Mouse (Mus musculus) heart, adult 2 months (tissue): Measurements from ENCODE around the gene Fam122a. TPM values are rescaled to one million over a fixed set of nuclear protein-coding genes. Genes with fewer than 3 reads are reported as not detected.

Source experiments
- DNase-seq, 2 experiments: peaks; one replicate each; pipeline ENCODE4 v3.0.0; 2021
- H3K27ac ChIP-seq: fragments of 200-600 bp; 2 replicates; pipeline ENCODE4 v1.8.1; 2022
- H3K27me3 ChIP-seq: fragments of 200-500 bp; 2 replicates; pipeline ENCODE4 v1.6.1; 2012; ENCODE audit warnings: mild to moderate bottlenecking, low read length, inconsistent platforms, mixed read lengths; ENCODE audit not compliant: control insufficient read depth, insufficient read depth
- H3K36me3 ChIP-seq: fragments of 200-500 bp; 2 replicates; pipeline ENCODE4 v1.6.1; 2012; ENCODE audit warnings: low read length, inconsistent platforms; ENCODE audit not compliant: control insufficient read depth, insufficient read depth
- H3K4me1 ChIP-seq: fragments of 200-500 bp; 2 replicates; pipeline ENCODE4 v1.6.1; 2011; ENCODE audit warnings: low read length; ENCODE audit not compliant: control insufficient read depth, insufficient read depth
- H3K4me3 ChIP-seq: fragments of 200-600 bp; 2 replicates; pipeline ENCODE4 v1.8.1; 2022
- H3K79me2 ChIP-seq: fragments of 200-500 bp; replicated peaks from 2 replicates; pipeline ENCODE4 v1.6.1; 2012; ENCODE audit warnings: mild to moderate bottlenecking, inconsistent platforms, low read length, moderate library complexity, mixed read lengths; ENCODE audit not compliant: control insufficient read depth, insufficient read depth
- H3K9ac ChIP-seq: fragments of 200-500 bp; 2 replicates; pipeline ENCODE4 v1.6.1; 2012; ENCODE audit warnings: low read depth, mild to moderate bottlenecking, control low read depth, inconsistent platforms, low read length, mixed read lengths
- CTCF ChIP-seq: fragments of 200-600 bp; IDR thresholded peaks from 2 replicates; pipeline ENCODE4 v1.8.1; 2022; ENCODE audit warnings: antibody characterized with exemption, mild to moderate bottlenecking, moderate library complexity
- EP300 ChIP-seq: fragments of 200-500 bp; IDR thresholded peaks from 2 replicates; pipeline ENCODE4 v1.6.1; 2011; ENCODE audit warnings: low read depth, low read length, control low read depth; ENCODE audit not compliant: insufficient read depth
- POLR2A ChIP-seq: fragments of 200-500 bp; IDR thresholded peaks from 2 replicates; pipeline ENCODE4 v1.6.1; 2011; ENCODE audit warnings: mild to moderate bottlenecking, low read depth, low read length, control low read depth; ENCODE audit not compliant: insufficient read depth
- WGBS: fragments of 180-500 bp; shearing (Covaris S2); methylation state at CpG from one replicate; pipeline ENCODE4 v1.1.7; 2018; 5-methylcytosine and 5-hydroxymethylcytosine counted together
- intact Hi-C: fragments of 180-260 bp; cut with DNase I; formaldehyde crosslinking; loops from one replicate; pipeline ENCODE4 v1.15.1; 2025
- polyA plus RNA-seq: library from polyadenylated mRNA; depleted of rRNA; stranded (reverse); fragments of >200 nt; gene quantifications from 2 replicates; pipeline ENCODE4 v1.2.3, GENCODE M21; 2012; rRNA removed
- total RNA-seq, 2 experiments: library from RNA; stranded (reverse); gene quantifications; 2 replicates each; pipeline ENCODE4 v1.2.3; 2021

The Fam122a gene
- total and polyA plus RNA-seq, 3 experiments, result 25.2 to 28.8 (median 26.4) TPM

DNA sequence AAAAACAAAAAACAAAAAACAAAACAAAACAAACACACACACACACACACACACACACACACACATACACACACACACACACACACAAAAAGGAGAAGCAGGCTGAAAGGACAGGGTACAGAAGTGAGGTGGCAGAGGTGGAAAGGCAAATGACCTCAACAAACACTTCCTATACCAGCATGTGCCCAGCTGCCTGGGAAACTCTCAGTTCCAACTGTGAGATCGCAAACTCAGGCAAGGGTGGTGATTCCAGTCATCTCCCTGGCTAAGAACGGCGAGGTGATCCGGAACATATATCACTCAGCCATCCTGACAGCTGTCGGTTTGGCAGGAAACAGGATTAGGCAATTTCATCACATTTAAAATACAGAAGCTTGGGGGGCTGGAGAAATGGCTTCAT, 44.7 kb downstream of the Fam122a start:
- Histone ChIP-seq H3K79me2 (no peaks in the 10 kb centered on the region), H3K4me1 (peaks cover 1% of the 10 kb centered on the region; the same call in 1 of the 2 replicates), H3K27ac (no peak overlapping the region), H3K9ac (no peak overlapping the region), H3K4me3 (no peak overlapping the region), H3K27me3 (no peaks in the 10 kb centered on the region), H3K36me3 (no peaks in the 10 kb centered on the region)
- intact Hi-C loops, result no loop called here
- no peak for DNase-seq
- 51% methylated on average over 5 of the region's 5 CpGs for WGBS
- TF ChIP-seq EP300 (no peak), CTCF (no peak), POLR2A (no peak)

- intact Hi-C loops, result no loop called here
- no peak for DNase-seq
- Histone ChIP-seq H3K9ac (no peak overlapping the region), H3K27me3 (no peaks in the 10 kb centered on the region), H3K79me2 (no peaks in the 10 kb centered on the region), H3K4me3 (no peak overlapping the region), H3K4me1 (peaks cover 5% of the 10 kb centered on the region; the same call in 1 of the 2 replicates), H3K27ac (no peak overlapping the region), H3K36me3 (no peaks in the 10 kb centered on the region)
- WGBS, result 84% methylated on average over 2 of the region's 2 CpGs
- TF ChIP-seq POLR2A (no peak), EP300 (no peak), CTCF (no peak)
Observed at GRCm38 (mm10) chr19:24431381-24431780, 45.8 kb downstream of the Fam122a start.

DNA sequence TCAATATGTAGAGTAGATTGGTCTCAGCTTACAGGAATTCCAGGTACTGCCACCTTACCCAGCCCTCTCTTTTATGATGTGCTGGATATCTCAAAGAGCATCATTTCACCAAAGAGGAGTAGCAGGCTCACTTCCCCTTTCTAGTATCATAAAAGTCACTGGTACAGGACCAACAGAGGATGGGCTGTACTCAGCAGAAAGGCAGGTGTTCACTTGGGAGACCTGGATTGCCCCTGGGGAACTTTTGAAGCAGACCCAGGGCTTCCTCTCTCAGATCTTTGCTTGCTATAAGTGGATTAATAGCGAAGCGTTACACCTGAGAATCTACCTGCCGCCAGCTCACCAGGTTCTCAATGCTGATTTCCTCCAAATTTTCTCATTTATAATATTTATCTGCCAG, 49.1 kb downstream of the Fam122a start:
- Histone ChIP-seq H3K4me3 (no peak overlapping the region), H3K36me3 (no peaks in the 10 kb centered on the region), H3K27me3 (no peaks in the 10 kb centered on the region), H3K9ac (no peak overlapping the region), H3K79me2 (no peaks in the 10 kb centered on the region), H3K27ac (no peak overlapping the region), H3K4me1 (peaks cover 3% of the 10 kb centered on the region; the same call in 1 of the 2 replicates)
- 93% methylated on average over 3 of the region's 3 CpGs for WGBS
- TF ChIP-seq EP300, result no peak
- no peak for TF ChIP-seq CTCF
- TF ChIP-seq POLR2A, result no peak
- intact Hi-C loops, result no loop called here
- no peak for DNase-seq

- no peaks in the 10 kb centered on the region for H3K36me3 ChIP-seq
- DNase-seq, result no peak
- H3K4me1 ChIP-seq, result peaks cover 3% of the 10 kb centered on the region; the same call in 1 of the 2 replicates
- intact Hi-C loops, result loop anchor here (2.0 kb wide), 1 partner anchor 26 kb away; no protein-coding TSS in a partner anchor
- H3K27me3 ChIP-seq, result no peaks in the 10 kb centered on the region
- H3K79me2 ChIP-seq, result no peaks in the 10 kb centered on the region
- H3K9ac ChIP-seq, result no peak overlapping the region
- WGBS, result 57% methylated on average over 4 of the region's 4 CpGs
- TF ChIP-seq POLR2A, result no peak
- TF ChIP-seq EP300, result no peak
- no peak for TF ChIP-seq CTCF
- no peak overlapping the region for H3K4me3 ChIP-seq
- peak overlapping the region; percentile 59 for H3K27ac ChIP-seq
Observed at GRCm38 (mm10) chr19:24427258-24427657, 49.9 kb downstream of the Fam122a start.

DNA sequence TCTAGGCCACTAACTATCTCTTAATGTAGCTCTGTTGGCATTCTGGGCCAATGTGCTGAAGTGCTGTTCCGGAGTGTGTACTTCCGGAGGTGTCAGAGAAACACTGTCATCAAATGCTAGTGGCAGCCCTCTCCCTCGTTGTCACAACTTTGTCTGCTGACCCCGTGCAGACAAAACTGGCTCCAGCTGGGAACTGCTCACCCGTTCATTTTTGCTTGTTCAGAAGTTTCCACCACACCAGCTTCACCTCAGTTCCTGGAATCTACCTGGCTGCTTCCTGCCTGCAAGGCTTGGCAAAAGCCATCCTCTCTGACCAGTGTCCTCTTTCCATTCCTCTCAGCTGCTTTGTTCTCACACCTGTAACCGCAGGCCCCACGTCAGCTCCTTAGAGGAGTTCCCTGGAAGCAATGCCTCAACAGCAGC, 50.4 kb downstream of the Fam122a start:
- Histone ChIP-seq H3K27ac (peak overlapping the region; percentile 59), H3K4me1 (peaks cover 3% of the 10 kb centered on the region; the same call in 1 of the 2 replicates), H3K36me3 (no peaks in the 10 kb centered on the region), H3K4me3 (no peak overlapping the region), H3K27me3 (no peaks in the 10 kb centered on the region), H3K9ac (0 out of 2 replicates have a peak overlapping the region, but pooled peaks have one; percentile 29), H3K79me2 (no peaks in the 10 kb centered on the region)
- peak; percentile 24 to 39 for DNase-seq
- TF ChIP-seq EP300, result peak; percentile 79
- no peak for TF ChIP-seq POLR2A
- no peak for TF ChIP-seq CTCF
- 51% methylated on average over 7 of the region's 7 CpGs for WGBS
- intact Hi-C loops, result loop anchor here (2.0 kb wide), 1 partner anchor 26 kb away; no protein-coding TSS in a partner anchor

Other genes starting within 250 kb of the Fam122a start
- 10 to 100 TPM; 26.6 to 33.0 TPM for gene Fxn, start 196.8 kb downstream of the Fam122a start, total RNA-seq
- gene Fxn, start 196.8 kb downstream of the Fam122a start, polyA plus RNA-seq, result 28.3 and 35.6 TPM in 2 replicates
- gene Pip5k1b, start 78.5 kb upstream of the Fam122a start, total RNA-seq, result 10 to 100 TPM; 22.2 to 23.1 TPM
- 14.6 and 24.0 TPM in 2 replicates for gene Pip5k1b, start 78.5 kb upstream of the Fam122a start, polyA plus RNA-seq
- gene Tmem252, start 196.7 kb upstream of the Fam122a start, total RNA-seq, result under 1 TPM; 0.08 to 0.11 TPM
- 0.10 and 0.15 TPM in 2 replicates for gene Tmem252, start 196.7 kb upstream of the Fam122a start, polyA plus RNA-seq